ENCODE assay signal across 17 mouse cellular contexts in the genomic region with DNA sequence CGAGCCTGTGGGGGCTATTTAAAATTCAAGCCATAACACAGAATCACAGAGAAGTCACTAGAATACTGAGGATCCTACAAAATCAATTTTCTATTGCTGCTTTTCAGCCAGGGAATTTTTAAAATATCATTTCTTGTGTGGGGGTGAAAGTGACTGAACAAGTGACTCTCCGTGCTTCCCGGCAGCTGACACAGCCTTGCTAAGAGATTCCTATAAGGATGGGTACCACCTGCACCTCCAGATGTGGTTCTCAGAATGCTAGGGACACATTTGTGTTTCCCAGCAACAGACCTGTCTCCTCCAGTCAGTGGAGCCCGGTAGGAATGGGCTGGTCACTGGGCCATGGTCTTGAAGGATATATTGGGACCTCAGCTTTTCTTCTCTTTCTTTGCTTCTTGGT.
"Had no signal": no experiment of that assay in that cellular context is flagged by ENCODE, and none has a peak within 500 bp of the region (broad histone marks: within the 10 kb centered on the region; RNA-seq: fewer than 3 reads in every experiment).

No protein-coding gene starts in this region.

- H3K4me3 ChIP-seq: midbrain, embryonic 10.5 days; midbrain, embryonic 12.5 days; myocyte; neural tube, embryonic 13.5 days; neural tube, embryonic 15.5 days had no signal

- H3K27ac ChIP-seq: midbrain, embryonic 10.5 days; midbrain, embryonic 12.5 days; neural tube, embryonic 13.5 days; neural tube, embryonic 15.5 days had no signal

- DNase-seq: lung, adult 18-20 months; lung, embryonic 14.5 days; lung, postnatal 10 days; lung, postnatal 4 days; midbrain, embryonic 14.5 days; retina, postnatal 1 day; right cerebral cortex, postnatal 25 days; right cerebral cortex, postnatal 4 days; spleen, adult 18-20 months; thymus, adult 18-20 months; thymus, postnatal 14 days; thymus, postnatal 36 days had no signal
